16 mouse cellular contexts compared by ENCODE assay signal in genomic region chr4:117296849-117297593, GRCm38 (mm10). TPM values are rescaled to one million over a fixed set of nuclear protein-coding genes. Genes with fewer than 3 reads are reported as not detected.
"Had no signal": no experiment of that assay in that cellular context is flagged by ENCODE, and none has a peak within 500 bp of the region (broad histone marks: within the 10 kb centered on the region; RNA-seq: fewer than 3 reads in every experiment).

No protein-coding gene starts in this region.

- ATAC-seq: inflammation-experienced regulatory T-cells, adult 6 months; intestine, embryonic 16.5 days; liver, embryonic 12.5 days had no signal

- H3K36me3 ChIP-seq: liver, embryonic 12.5 days; liver, embryonic 15.5 days; midbrain, embryonic 13.5 days had no signal

- H3K27ac ChIP-seq: limb, embryonic 12.5 days; liver, embryonic 12.5 days; liver, embryonic 15.5 days; macrophage; midbrain, embryonic 13.5 days had no signal

- H3K4me3 ChIP-seq: limb, embryonic 12.5 days; liver, embryonic 12.5 days; liver, embryonic 15.5 days; midbrain, embryonic 13.5 days had no signal

- H3K4me2 ChIP-seq: limb, embryonic 12.5 days; liver, embryonic 12.5 days; liver, embryonic 15.5 days; midbrain, embryonic 13.5 days had no signal

- H3K9me3 ChIP-seq: limb, embryonic 12.5 days; liver, embryonic 12.5 days; liver, embryonic 15.5 days; midbrain, embryonic 13.5 days had no signal

- H3K9ac ChIP-seq: limb, embryonic 12.5 days; liver, embryonic 12.5 days; liver, embryonic 15.5 days; midbrain, embryonic 13.5 days had no signal

- DNase-seq: kidney, adult 18-20 months; kidney, adult 9 months; kidney, postnatal 14 days; kidney, postnatal 4 days; liver; lung, adult 18-20 months; right cerebral cortex, postnatal 4 days; thymus, postnatal 25 days had no signal

- H3K4me1 ChIP-seq: liver, embryonic 12.5 days; liver, embryonic 15.5 days had no signal

RNA-seq across cellular contexts. Expression of gene Armh1, which starts 45.1 kb away (rescaled TPM):
- polyA plus RNA-seq: inflammation-experienced regulatory T-cells, adult 6 months; macrophage; neural tube, embryonic 11.5 days had no signal
